ENCODE assay signal across 8 mouse cellular contexts in genomic region chr5:36795647-36796295, GRCm38 (mm10). TPM values are rescaled to one million over a fixed set of nuclear protein-coding genes. Genes with fewer than 3 reads are reported as not detected.
A peak's percentile ranks its signal among the peaks of the same experiment; 100 is the strongest.
DNase-seq lines count a peak whose midpoint lies in the region; ATAC-seq and TF ChIP-seq lines count a peak whose summit lies in the region.
"Not testable (repeated sequence)": the region's sequence is repeated elsewhere in the genome, so short reads cannot be mapped to it uniquely, and the experiment has no call there.

No protein-coding gene starts in this region.

- not testable (repeated sequence) for H3K9me3 ChIP-seq in ES-E14 (ENCODE audit: control insufficient read depth, insufficient read depth, low read depth, low read length); forebrain, embryonic 15.5 days; liver, embryonic 16.5 days (replicated peaks; ENCODE audit: control insufficient read depth, low read length); neural tube, embryonic 12.5 days

- H3K27ac ChIP-seq in ES-E14 (ENCODE audit: insufficient read depth, low read depth, low read length, poor library complexity, severe bottlenecking), result peak overlapping the region; percentile 51; the same call in 1 of the 2 replicates
- H3K27ac ChIP-seq in forebrain, embryonic 15.5 days (replicated peaks), result peak overlapping the region; percentile 97
- peak overlapping the region; percentile 92 for H3K27ac ChIP-seq in liver, embryonic 16.5 days (ENCODE audit: low read length)
- peak overlapping the region; percentile 83; the same call in 1 of the 2 replicates for H3K27ac ChIP-seq in neural tube, embryonic 12.5 days

- ATAC-seq in forebrain, embryonic 15.5 days (replicated peaks), result peak; percentile 60
- ATAC-seq in liver, embryonic 16.5 days (ENCODE audit: low read depth), result peak; percentile 69
- ATAC-seq in neural tube, embryonic 12.5 days (ENCODE audit: low FRiP score, low read depth), result peak; percentile 52

- 4% methylated on average over 36 of the region's 37 CpGs for WGBS in forebrain, embryonic 15.5 days
- WGBS in liver, embryonic 16.5 days (ENCODE audit: insufficient replicate concordance), result under 1% methylated on average over 35 of the region's 37 CpGs
- whole genome bisulfite sequencing in neural tube, embryonic 12.5 days, result 5% methylated on average over 35 of the region's 37 CpGs

- H3K27me3 ChIP-seq in forebrain, embryonic 15.5 days; liver, embryonic 16.5 days (ENCODE audit: control insufficient read depth, insufficient read depth, low read depth, low read length); neural tube, embryonic 12.5 days (replicated peaks): not testable (repeated sequence)

- H3K4me1 ChIP-seq in ES-E14 (ENCODE audit: control insufficient read depth in 2 of 2, insufficient read depth in 2 of 2, low read length in 2 of 2, poor library complexity in 1 of 2), result not testable (repeated sequence)
- H3K4me1 ChIP-seq in forebrain, embryonic 15.5 days, result peaks cover 17% of the 10 kb centered on the region
- H3K4me1 ChIP-seq in liver, embryonic 16.5 days (ENCODE audit: control insufficient read depth, low read depth, low read length), result peaks cover 13% of the 10 kb centered on the region
- H3K4me1 ChIP-seq in neural tube, embryonic 12.5 days, result peaks cover 13% of the 10 kb centered on the region; the same call in 1 of the 2 replicates

- not testable (repeated sequence) for H3K36me3 ChIP-seq in ES-E14 (ENCODE audit: control insufficient read depth, insufficient read depth, low read length, poor library complexity, severe bottlenecking); forebrain, embryonic 15.5 days; liver, embryonic 16.5 days (ENCODE audit: control insufficient read depth, insufficient read depth)
- H3K36me3 ChIP-seq in neural tube, embryonic 12.5 days, result peaks cover 12% of the 10 kb centered on the region

- intact Hi-C loops in heart, postnatal 14 days (cut with DNase I), result not testable (repeated sequence)

- DNase-seq in ES-E14 (ENCODE audit: low read depth, low spot score), result not testable (repeated sequence)
- DNase-seq in cerebellum, adult 11-12 months, result peak; percentile 78
- DNase-seq in heart, postnatal 14 days, result peak; percentile 75 to 77
- peak; percentile 72 for DNase-seq in layer of hippocampus, adult 11-12 months (ENCODE audit: low spot score)
- peak; percentile 56 for DNase-seq in telencephalon, adult 2 months (ENCODE audit: low read depth, low spot score)

- peak overlapping the region; percentile 75 for H3K9ac ChIP-seq in ES-E14 (ENCODE audit: insufficient read depth, low read depth, low read length, poor library complexity, severe bottlenecking)
- peak overlapping the region; percentile 86 for H3K9ac ChIP-seq in forebrain, embryonic 15.5 days (replicated peaks)
- H3K9ac ChIP-seq in liver, embryonic 16.5 days (ENCODE audit: low read depth, low read length), result peak overlapping the region; percentile 81
- peak overlapping the region; percentile 82 for H3K9ac ChIP-seq in neural tube, embryonic 12.5 days

- peak overlapping the region; percentile 60 for H3K4me2 ChIP-seq in forebrain, embryonic 15.5 days (replicated peaks)
- peak overlapping the region; percentile 88 for H3K4me2 ChIP-seq in liver, embryonic 16.5 days (ENCODE audit: low read depth, low read length)
- peak overlapping the region; percentile 57 for H3K4me2 ChIP-seq in neural tube, embryonic 12.5 days (replicated peaks)

- H3K4me3 ChIP-seq in ES-E14 (ENCODE audit: insufficient read depth in 1 of 2, low read depth in 1 of 2, low read length in 2 of 2, poor library complexity in 1 of 2, severe bottlenecking in 1 of 2), result peak overlapping the region; percentile 70 to 90
- H3K4me3 ChIP-seq in forebrain, embryonic 15.5 days, result peak overlapping the region; percentile 85
- H3K4me3 ChIP-seq in liver, embryonic 16.5 days (ENCODE audit: low read depth, low read length), result peak overlapping the region; percentile 76
- peak overlapping the region; percentile 69 for H3K4me3 ChIP-seq in neural tube, embryonic 12.5 days

- in situ Hi-C loops in ES-E14 (cut with MboI; ENCODE audit: low sequenced_read_pairs in 2 of 2, unreplicated experiment in 2 of 2), result not testable (repeated sequence)

TF ChIP-seq in ES-E14, 5 proteins besides CTCF, POLR2A, EP300 and RAD21:
- peak; percentile 79 for TF ChIP-seq ZNF384 (IDR thresholded peaks at IDR 0.05; ENCODE audit: low read depth, low read length)
TF ChIP-seq in ES-E14: peak in this region for 1; not testable (repeated sequence) for 4.

RNA-seq across cellular contexts. Expression of gene Mrfap1, which starts 0.8 kb away (rescaled TPM):
- 147 and 238 TPM in 2 replicates for total RNA-seq in ES-E14 (2012; rRNA removed)
- 350 and 358 TPM in 2 replicates for polyA plus RNA-seq in forebrain, embryonic 15.5 days (2015; fragmentation: Nextera tagmentation; extraction: Ambion mirVana)
- 100 to 1,000 TPM; 270 to 275 TPM for total RNA-seq in heart, postnatal 14 days (2021)
- polyA plus RNA-seq in liver, embryonic 16.5 days (2015; fragmentation: Nextera tagmentation; extraction: Ambion mirVana), result 106 and 110 TPM in 2 replicates
- 472 and 501 TPM in 2 replicates for polyA plus RNA-seq in neural tube, embryonic 12.5 days (2016; fragmentation: Nextera tagmentation; extraction: Ambion mirVana)

RNA-seq across cellular contexts. Expression of gene Man2b2, which starts 34.7 kb away (rescaled TPM):
- 11.6 and 15.1 TPM in 2 replicates for total RNA-seq in ES-E14 (2012; rRNA removed)
- 6.9 and 7.1 TPM in 2 replicates for polyA plus RNA-seq in forebrain, embryonic 15.5 days (2015; fragmentation: Nextera tagmentation; extraction: Ambion mirVana)
- 10 to 100 TPM; 12.9 to 14.4 TPM for total RNA-seq in heart, postnatal 14 days (2021)
- polyA plus RNA-seq in liver, embryonic 16.5 days (2015; fragmentation: Nextera tagmentation; extraction: Ambion mirVana), result 17.4 and 21.7 TPM in 2 replicates
- polyA plus RNA-seq in neural tube, embryonic 12.5 days (2016; fragmentation: Nextera tagmentation; extraction: Ambion mirVana), result 11.5 and 14.2 TPM in 2 replicates

RNA-seq across cellular contexts. Expression of gene Bloc1s4, which starts 47.3 kb away (rescaled TPM):
- total RNA-seq in ES-E14 (2012; rRNA removed), result 18.3 and 19.1 TPM in 2 replicates
- polyA plus RNA-seq in forebrain, embryonic 15.5 days (2015; fragmentation: Nextera tagmentation; extraction: Ambion mirVana), result 30.4 and 32.6 TPM in 2 replicates
- total RNA-seq in heart, postnatal 14 days (2021), result 10 to 100 TPM; 11.9 to 12.2 TPM
- polyA plus RNA-seq in liver, embryonic 16.5 days (2015; fragmentation: Nextera tagmentation; extraction: Ambion mirVana), result 11.3 and 12.6 TPM in 2 replicates
- 29.9 and 32.8 TPM in 2 replicates for polyA plus RNA-seq in neural tube, embryonic 12.5 days (2016; fragmentation: Nextera tagmentation; extraction: Ambion mirVana)
